Mouse (Mus musculus): ENCODE data around the gene 3110009E18Rik. TPM values are rescaled to one million over a fixed set of nuclear protein-coding genes. Genes with fewer than 3 reads are reported as not detected.

3110009E18Rik gene
- polyA plus RNA-seq, 1 experiment from 2014 or later: 17.9 TPM

GRCm38 (mm10) chr1:120094920-120095319, 26.1 kb upstream of the 3110009E18Rik start:
- WGBS: 78% methylated on average over 3 of the region's 3 CpGs
- no peak overlapping the region for H3K4me3 ChIP-seq (ENCODE audit: low read depth, low read length)
- H3K4me2 ChIP-seq (ENCODE audit: low read depth, severe bottlenecking): no peak overlapping the region
- ATAC-seq (ENCODE audit: insufficient number of reproducible peaks, low FRiP score, low TSS enrichment, low read depth) (no peak), DNase-seq (ENCODE audit: low spot score) (no peak)
- no peak overlapping the region for H3K9ac ChIP-seq (ENCODE audit: low read length)
- H3K4me1 ChIP-seq (ENCODE audit: control insufficient read depth, insufficient read depth, low read length): no peaks in the 10 kb centered on the region
- no peak overlapping the region for H3K27ac ChIP-seq (replicated peaks; ENCODE audit: low read depth, low read length)
- no peaks in the 10 kb centered on the region for H3K27me3 ChIP-seq (ENCODE audit: control insufficient read depth, insufficient read depth, low read length)
- no peaks in the 10 kb centered on the region for H3K36me3 ChIP-seq (ENCODE audit: control insufficient read depth, insufficient read depth, low read length)
- no peaks in the 10 kb centered on the region for H3K9me3 ChIP-seq (ENCODE audit: control insufficient read depth, low read length)

DNA sequence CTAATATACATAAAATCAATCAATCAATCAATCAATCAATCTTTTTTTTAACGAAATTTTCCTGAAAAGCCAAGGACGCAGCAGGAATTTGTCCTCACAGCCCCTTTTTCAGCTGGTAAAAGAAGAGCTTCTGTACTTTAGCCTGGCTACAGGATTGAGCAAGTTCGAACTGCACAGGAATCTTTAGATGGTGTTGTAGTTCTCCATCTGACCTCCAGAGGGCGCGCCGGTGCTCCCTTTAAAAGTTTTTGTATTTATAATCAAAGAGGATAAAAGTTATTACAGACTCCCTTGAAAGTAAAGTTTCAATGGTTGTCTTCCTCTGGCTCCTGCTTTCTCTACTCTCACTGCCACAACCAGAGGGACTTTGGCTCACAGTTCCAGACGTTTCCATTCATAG, 22.7 kb upstream of the 3110009E18Rik start:
- H3K4me2 ChIP-seq (ENCODE audit: low read depth, severe bottlenecking): no peak overlapping the region

GRCm38 (mm10) chr1:120099483-120099882, 21.5 kb upstream of the 3110009E18Rik start:
- 74% methylated on average over 6 of the region's 6 CpGs for WGBS
- Histone ChIP-seq H3K4me2 (ENCODE audit: low read depth, severe bottlenecking) (no peak overlapping the region), H3K36me3 (ENCODE audit: control insufficient read depth, insufficient read depth, low read length) (no peaks in the 10 kb centered on the region), H3K4me1 (ENCODE audit: control insufficient read depth, insufficient read depth, low read length) (no peaks in the 10 kb centered on the region), H3K27ac (replicated peaks; ENCODE audit: low read depth, low read length) (no peak overlapping the region), H3K27me3 (ENCODE audit: control insufficient read depth, insufficient read depth, low read length) (no peaks in the 10 kb centered on the region), H3K9ac (ENCODE audit: low read length) (no peak overlapping the region), H3K9me3 (ENCODE audit: control insufficient read depth, low read length) (no peaks in the 10 kb centered on the region), H3K4me3 (ENCODE audit: low read depth, low read length) (no peak overlapping the region)
- ATAC-seq (ENCODE audit: insufficient number of reproducible peaks, low FRiP score, low TSS enrichment, low read depth) (no peak), DNase-seq (ENCODE audit: low spot score) (no peak)

More for the DNA sequence above, 22.7 kb upstream of the 3110009E18Rik start:
- Histone ChIP-seq H3K9ac (ENCODE audit: low read length) (no peak overlapping the region), H3K27ac (replicated peaks; ENCODE audit: low read depth, low read length) (no peak overlapping the region), H3K4me1 (ENCODE audit: control insufficient read depth, insufficient read depth, low read length) (no peaks in the 10 kb centered on the region), H3K9me3 (ENCODE audit: control insufficient read depth, low read length) (no peaks in the 10 kb centered on the region), H3K36me3 (ENCODE audit: control insufficient read depth, insufficient read depth, low read length) (no peaks in the 10 kb centered on the region), H3K27me3 (ENCODE audit: control insufficient read depth, insufficient read depth, low read length) (no peaks in the 10 kb centered on the region), H3K4me3 (ENCODE audit: low read depth, low read length) (no peak overlapping the region)
- peak; percentile 69 for DNase-seq (ENCODE audit: low spot score)
- ATAC-seq (ENCODE audit: insufficient number of reproducible peaks, low FRiP score, low TSS enrichment, low read depth): no peak
- WGBS: 18% methylated on average over 7 of the region's 7 CpGs

GRCm38 (mm10) chr1:120100456-120101226, 20.3 kb upstream of the 3110009E18Rik start:
- Histone ChIP-seq H3K27me3 (ENCODE audit: control insufficient read depth, insufficient read depth, low read length) (no peaks in the 10 kb centered on the region), H3K4me2 (ENCODE audit: low read depth, severe bottlenecking) (no peak overlapping the region), H3K9ac (ENCODE audit: low read length) (no peak overlapping the region), H3K27ac (replicated peaks; ENCODE audit: low read depth, low read length) (no peak overlapping the region), H3K9me3 (ENCODE audit: control insufficient read depth, low read length) (no peaks in the 10 kb centered on the region), H3K4me3 (ENCODE audit: low read depth, low read length) (no peak overlapping the region), H3K36me3 (ENCODE audit: control insufficient read depth, insufficient read depth, low read length) (no peaks in the 10 kb centered on the region), H3K4me1 (ENCODE audit: control insufficient read depth, insufficient read depth, low read length) (no peaks in the 10 kb centered on the region)
- 80% methylated on average over 8 of the region's 8 CpGs for WGBS
- ATAC-seq (ENCODE audit: insufficient number of reproducible peaks, low FRiP score, low TSS enrichment, low read depth): no peak
- no peak for DNase-seq (ENCODE audit: low spot score)

DNA sequence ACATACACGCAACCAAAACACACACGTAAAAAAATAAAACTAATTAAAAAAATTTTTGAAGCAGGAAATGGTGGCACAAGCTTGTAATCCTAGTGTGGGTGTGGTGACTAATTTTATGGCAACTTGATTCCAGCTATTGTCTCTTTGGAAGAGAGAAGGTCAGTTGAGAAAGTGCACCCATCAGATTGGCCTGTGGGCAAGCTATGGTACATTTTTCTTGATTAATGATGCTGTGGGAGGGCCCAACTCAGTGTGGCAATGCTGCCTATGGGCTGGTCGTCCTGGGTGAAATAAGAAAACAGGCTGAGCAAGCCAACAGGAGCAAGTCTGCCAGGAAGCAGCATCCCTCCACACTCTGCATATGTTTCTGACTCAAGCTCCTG, 19.8 kb upstream of the 3110009E18Rik start:
- H3K4me3 ChIP-seq (ENCODE audit: low read depth, low read length): no peak overlapping the region
- no peak overlapping the region for H3K27ac ChIP-seq (replicated peaks; ENCODE audit: low read depth, low read length)
- H3K27me3 ChIP-seq (ENCODE audit: control insufficient read depth, insufficient read depth, low read length): no peaks in the 10 kb centered on the region
- H3K36me3 ChIP-seq (ENCODE audit: control insufficient read depth, insufficient read depth, low read length): no peaks in the 10 kb centered on the region
- 78% methylated on average over 3 of the region's 3 CpGs for WGBS
- H3K4me2 ChIP-seq (ENCODE audit: low read depth, severe bottlenecking): no peak overlapping the region
- no peak overlapping the region for H3K9ac ChIP-seq (ENCODE audit: low read length)
- H3K4me1 ChIP-seq (ENCODE audit: control insufficient read depth, insufficient read depth, low read length): no peaks in the 10 kb centered on the region
- no peaks in the 10 kb centered on the region for H3K9me3 ChIP-seq (ENCODE audit: control insufficient read depth, low read length)
- DNase-seq (ENCODE audit: low spot score): no peak
- ATAC-seq (ENCODE audit: insufficient number of reproducible peaks, low FRiP score, low TSS enrichment, low read depth): no peak

- 89% methylated on average over 5 of the region's 5 CpGs for WGBS
- Histone ChIP-seq H3K36me3 (ENCODE audit: control insufficient read depth, insufficient read depth, low read length) (no peaks in the 10 kb centered on the region), H3K9ac (ENCODE audit: low read length) (no peak overlapping the region), H3K4me1 (ENCODE audit: control insufficient read depth, insufficient read depth, low read length) (no peaks in the 10 kb centered on the region), H3K4me2 (ENCODE audit: low read depth, severe bottlenecking) (no peak overlapping the region), H3K27ac (replicated peaks; ENCODE audit: low read depth, low read length) (no peak overlapping the region), H3K27me3 (ENCODE audit: control insufficient read depth, insufficient read depth, low read length) (no peaks in the 10 kb centered on the region), H3K9me3 (ENCODE audit: control insufficient read depth, low read length) (no peaks in the 10 kb centered on the region), H3K4me3 (ENCODE audit: low read depth, low read length) (no peak overlapping the region)
- ATAC-seq (ENCODE audit: insufficient number of reproducible peaks, low FRiP score, low TSS enrichment, low read depth) (no peak), DNase-seq (ENCODE audit: low spot score) (no peak)
These were observed 15.4 kb upstream of the 3110009E18Rik start for GRCm38 (mm10) chr1:120105556-120105959.

- H3K4me2 ChIP-seq (ENCODE audit: low read depth, severe bottlenecking): no peak overlapping the region
- no peaks in the 10 kb centered on the region for H3K4me1 ChIP-seq (ENCODE audit: control insufficient read depth, insufficient read depth, low read length)
- peaks cover 11% of the 10 kb centered on the region for H3K36me3 ChIP-seq (ENCODE audit: control insufficient read depth, insufficient read depth, low read length)
- ATAC-seq (ENCODE audit: insufficient number of reproducible peaks, low FRiP score, low TSS enrichment, low read depth): no peak
- no peaks in the 10 kb centered on the region for H3K9me3 ChIP-seq (ENCODE audit: control insufficient read depth, low read length)
- H3K27ac ChIP-seq (replicated peaks; ENCODE audit: low read depth, low read length): no peak overlapping the region
- H3K4me3 ChIP-seq (ENCODE audit: low read depth, low read length): no peak overlapping the region
- H3K27me3 ChIP-seq (ENCODE audit: control insufficient read depth, insufficient read depth, low read length): no peaks in the 10 kb centered on the region
- no peak for DNase-seq (ENCODE audit: low spot score)
- no peak overlapping the region for H3K9ac ChIP-seq (ENCODE audit: low read length)
- 90% methylated on average over 19 of the region's 19 CpGs for WGBS
These were observed 11.1 kb upstream of the 3110009E18Rik start for GRCm38 (mm10) chr1:120109741-120110432.

DNA sequence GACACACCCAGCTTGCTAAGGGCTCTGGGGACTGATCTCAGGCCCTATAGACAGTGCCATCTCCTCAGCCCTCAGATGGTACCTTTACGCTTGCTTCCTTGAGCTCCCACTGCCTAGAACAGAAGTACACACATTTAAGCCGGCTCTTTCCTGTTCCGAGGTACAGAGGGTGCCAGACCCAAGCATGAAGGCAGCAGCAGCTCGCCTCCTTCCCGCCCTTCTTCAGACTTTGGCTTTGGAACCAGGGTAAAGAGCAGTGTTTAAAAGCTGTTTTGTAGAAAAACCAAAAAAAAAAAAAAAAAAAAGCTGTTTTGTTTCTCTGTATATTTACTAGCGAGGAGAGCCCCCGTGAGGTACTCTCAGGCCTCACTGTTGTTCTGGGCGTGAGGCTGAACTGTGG, 9.2 kb upstream of the 3110009E18Rik start:
- ATAC-seq (ENCODE audit: insufficient number of reproducible peaks, low FRiP score, low TSS enrichment, low read depth) (no peak), DNase-seq (ENCODE audit: low spot score) (no peak)
- Histone ChIP-seq H3K9ac (ENCODE audit: low read length) (no peak overlapping the region), H3K4me2 (ENCODE audit: low read depth, severe bottlenecking) (no peak overlapping the region), H3K9me3 (ENCODE audit: control insufficient read depth, low read length) (no peaks in the 10 kb centered on the region), H3K4me3 (ENCODE audit: low read depth, low read length) (no peak overlapping the region), H3K27me3 (ENCODE audit: control insufficient read depth, insufficient read depth, low read length) (no peaks in the 10 kb centered on the region), H3K4me1 (ENCODE audit: control insufficient read depth, insufficient read depth, low read length) (no peaks in the 10 kb centered on the region), H3K27ac (replicated peaks; ENCODE audit: low read depth, low read length) (no peak overlapping the region), H3K36me3 (ENCODE audit: control insufficient read depth, insufficient read depth, low read length) (peaks cover 25% of the 10 kb centered on the region)
- 89% methylated on average over 8 of the region's 8 CpGs for WGBS
